Mouse (Mus musculus): Measurements from ENCODE around the gene Hist1h4i. TPM values are rescaled to one million over a fixed set of nuclear protein-coding genes. Genes with fewer than 3 reads are reported as not detected.

Hist1h4i gene
- total RNA-seq, 2 experiments from 2014 or later, result 72.6 to 72.8 TPM

Small RNA genes within 50 kb of the gene (microRNA-seq; reads per million reads assigned to microRNA genes)
- gene Gm26300 (0 reads per million in 2 experiments), gene Gm44390 (0 reads per million in 2 experiments), gene Gm44486 (0 reads per million in 2 experiments)

Other genes starting within 250 kb of the Hist1h4i start
- 10 to 100 TPM; 49.4 to 52.0 TPM for gene Hist1h2bq, start 231.2 kb downstream of the Hist1h4i start, total RNA-seq (2021)
- gene Hist1h2ao, start 230.9 kb downstream of the Hist1h4i start, total RNA-seq (2021), result 10 to 100 TPM in 1 of 2 experiments, not detected in 1; 19.5 TPM
- gene Hist1h4m, start 229.6 kb downstream of the Hist1h4i start, total RNA-seq (2021), result 100 to 1,000 TPM; 229 to 282 TPM
- 10 to 100 TPM; 29.3 to 57.3 TPM for gene Hist1h4n, start 209.2 kb downstream of the Hist1h4i start, total RNA-seq (2021)
- 10 to 100 TPM; 34.7 to 45.0 TPM for gene Hist1h2ap, start 207.9 kb downstream of the Hist1h4i start, total RNA-seq (2021)
- 10 to 100 TPM; 49.6 to 51.2 TPM for gene Hist1h2br, start 207.6 kb downstream of the Hist1h4i start, total RNA-seq (2021)
- gene Zfp184, start 96.3 kb downstream of the Hist1h4i start, total RNA-seq (2021), result 1 to 10 TPM; 2.6 to 5.2 TPM
- not detected for gene Pom121l2, start 60.2 kb downstream of the Hist1h4i start, total RNA-seq (2021)
- gene Prss16, start 31.6 kb downstream of the Hist1h4i start, total RNA-seq (2021), result under 1 TPM; 0.25 to 0.42 TPM
- gene Hist1h2ah, start 5.8 kb downstream of the Hist1h4i start, total RNA-seq (2021), result 10 to 100 TPM; 11.4 to 25.4 TPM
- 10 to 100 TPM; 30.5 to 35.2 TPM for gene Hist1h2bk, start 5.5 kb downstream of the Hist1h4i start, total RNA-seq (2021)
- 10 to 100 TPM; 13.7 to 21.6 TPM for gene Hist1h2ag, start 1.6 kb upstream of the Hist1h4i start, total RNA-seq (2021)
- 10 to 100 TPM; 12.5 to 16.9 TPM for gene Hist1h2bj, start 1.9 kb upstream of the Hist1h4i start, total RNA-seq (2021)
- gene Vmn1r188, start 43.1 kb upstream of the Hist1h4i start, total RNA-seq (2021), result not detected
- gene Vmn1r189, start 64.5 kb upstream of the Hist1h4i start, total RNA-seq (2021), result not detected
- not detected for gene Vmn1r191, start 142.6 kb upstream of the Hist1h4i start, total RNA-seq (2021)
- not detected for gene Vmn1r192, start 149.8 kb upstream of the Hist1h4i start, total RNA-seq (2021)
- gene Vmn1r193, start 181.8 kb upstream of the Hist1h4i start, total RNA-seq (2021), result not detected
- not detected for gene Vmn1r194, start 202.9 kb upstream of the Hist1h4i start, total RNA-seq (2021)
- not detected for gene Vmn1r195, start 229.2 kb upstream of the Hist1h4i start, total RNA-seq (2021)
- not detected for gene Vmn1r196, start 248.6 kb upstream of the Hist1h4i start, total RNA-seq (2021)

Data from layer of hippocampus, postnatal 36 days (tissue).